Comparison of ENCODE assay signal across 34 mouse cellular contexts in the genomic region with DNA sequence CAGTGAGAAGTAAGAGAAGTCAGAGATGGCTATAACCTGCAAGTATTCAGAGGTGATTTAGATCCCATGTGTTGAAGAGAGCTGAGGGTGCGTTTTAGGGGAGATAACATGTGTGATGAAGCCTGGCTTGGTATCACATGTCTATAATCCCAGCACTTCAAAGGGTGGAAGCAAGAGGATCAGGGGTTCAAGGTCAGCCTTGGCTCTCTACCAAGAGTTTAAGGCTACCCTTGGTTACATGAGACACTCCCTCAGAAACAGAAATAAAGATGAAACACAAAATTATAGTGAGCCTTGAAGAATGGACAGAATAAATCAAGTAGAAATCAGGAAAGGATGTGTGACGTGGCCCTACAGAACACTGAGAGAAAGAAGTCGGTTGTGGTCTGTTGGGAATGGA. TPM values are rescaled to one million over a fixed set of nuclear protein-coding genes. Genes with fewer than 3 reads are reported as not detected.
"Had no signal": no experiment of that assay in that cellular context is flagged by ENCODE, and none has a peak within 500 bp of the region (broad histone marks: within the 10 kb centered on the region; RNA-seq: fewer than 3 reads in every experiment).

No protein-coding gene starts in this region.

- DNase-seq: left cerebral cortex, postnatal 4 days; liver; liver, embryonic 13.5 days; liver, postnatal 0 days; lung, adult 18-20 months; lung, adult 2 months; lung, embryonic 14.5 days; lung, postnatal 10 days; lung, postnatal 14 days; lung, postnatal 36 days; lung, postnatal 4 days; midbrain, embryonic 14.5 days had no signal

RNA-seq across cellular contexts. Expression of a gene that starts 7.3 kb away (rescaled TPM):
- total RNA-seq: left cerebral cortex, postnatal 10 days; left cerebral cortex, postnatal 14 days; left cerebral cortex, postnatal 25 days; left cerebral cortex, postnatal 36 days; left cerebral cortex, postnatal 4 days; liver, adult 2 months; megakaryocyte progenitor cell, adult 5-6 weeks; megakaryocyte, adult 5-6 weeks; megakaryocyte-erythroid progenitor cell, adult 5-6 weeks; midbrain, postnatal 0 days; monocyte, adult 5-6 weeks had no signal
- polyA plus RNA-seq: limb, embryonic 10.5 days; limb, embryonic 11.5 days; liver, adult 2 months; liver, embryonic 15.5 days; macrophage; midbrain, embryonic 10.5 days; midbrain, embryonic 11.5 days; midbrain, embryonic 12.5 days; midbrain, embryonic 13.5 days; midbrain, embryonic 16.5 days; myocyte; neural tube, embryonic 11.5 days; neural tube, embryonic 12.5 days had no signal
